Mouse (Mus musculus): ENCODE results near the gene Akr1b7.

GRCm38 (mm10) chr6:34370081-34370480 lies 42.1 kb upstream of the Akr1b7 start:
- TF ChIP-seq TAL1 (IDR thresholded peaks at IDR 0.05; ENCODE audit: low read length) (no peak), GATA1 (IDR thresholded peaks at IDR 0.05; ENCODE audit: low read length) (no peak)
